Mouse (Mus musculus): Measurements from ENCODE around the gene Slc35a1. TPM values are rescaled to one million over a fixed set of nuclear protein-coding genes. Genes with fewer than 3 reads are reported as not detected.

Gene Slc35a1
- polyA plus RNA-seq, 1 experiment from 2014 or later, result 42.8 TPM

GRCm38 (mm10) chr4:34615303-34615702, 71.9 kb downstream of the Slc35a1 start:
- Histone ChIP-seq H3K4me1 (replicated peaks; ENCODE audit: control insufficient read depth, insufficient read depth, low read length) (peaks cover 11% of the 10 kb centered on the region; the same call in 1 of the 2 replicates), H3K27me3 (replicated peaks; ENCODE audit: control insufficient read depth, insufficient read depth, low read length) (no peaks in the 10 kb centered on the region), H3K9me3 (ENCODE audit: control insufficient read depth, low read length) (no peaks in the 10 kb centered on the region), H3K36me3 (ENCODE audit: control insufficient read depth, insufficient read depth, low read length) (no peaks in the 10 kb centered on the region), H3K27ac (ENCODE audit: low read depth, low read length) (no peak overlapping the region), H3K9ac (ENCODE audit: low read depth, low read length) (peak overlapping the region; percentile 94), H3K4me2 (peak overlapping the region; percentile 84), H3K4me3 (ENCODE audit: low read depth, low read length) (peak overlapping the region; percentile 85)
- peak; percentile 43 for DNase-seq (ENCODE audit: low spot score)
- ATAC-seq (replicated peaks; ENCODE audit: low FRiP score), result peak; percentile 30; the same call in 1 of the 2 replicates
- WGBS, result 3% methylated on average over 13 of the region's 13 CpGs

- peak within 1 kb of the TSS; percentile 94 for H3K9ac ChIP-seq (ENCODE audit: low read depth, low read length)
- H3K9me3 ChIP-seq (ENCODE audit: control insufficient read depth, low read length), result no peaks in the 10 kb centered on the region
- under 1% methylated on average over 42 of the region's 42 CpGs for WGBS
Observed at GRCm38 (mm10) chr4:34614630-34615094, 72.6 kb downstream of the Slc35a1 start, which contains the start of the genes Orc3 and Rars2. Gene Orc3, minus strand, starts transcription at chr4:34614944. Gene Rars2, plus strand, starts transcription at chr4:34614957.

GRCm38 (mm10) chr4:34613571-34614145, 73.6 kb downstream of the Slc35a1 start:
- ATAC-seq (replicated peaks; ENCODE audit: low FRiP score), result no peak
- peaks cover 2% of the 10 kb centered on the region for H3K36me3 ChIP-seq (ENCODE audit: control insufficient read depth, insufficient read depth, low read length)
- H3K27ac ChIP-seq (ENCODE audit: low read depth, low read length), result peak overlapping the region; percentile 70; the same call in 1 of the 2 replicates
- H3K4me1 ChIP-seq (replicated peaks; ENCODE audit: control insufficient read depth, insufficient read depth, low read length), result peaks cover 11% of the 10 kb centered on the region; the same call in 1 of the 2 replicates
- H3K4me3 ChIP-seq (ENCODE audit: low read depth, low read length), result peak overlapping the region; percentile 85
- no peaks in the 10 kb centered on the region for H3K9me3 ChIP-seq (ENCODE audit: control insufficient read depth, low read length)
- peak overlapping the region; percentile 94 for H3K9ac ChIP-seq (ENCODE audit: low read depth, low read length)
- DNase-seq (ENCODE audit: low spot score), result no peak
- H3K27me3 ChIP-seq (replicated peaks; ENCODE audit: control insufficient read depth, insufficient read depth, low read length), result no peaks in the 10 kb centered on the region
- 74% methylated on average over 6 of the region's 6 CpGs for WGBS
- peak overlapping the region; percentile 84 for H3K4me2 ChIP-seq

More at GRCm38 (mm10) chr4:34614630-34615094, 72.6 kb downstream of the Slc35a1 start, which contains the start of the genes Orc3 and Rars2:
- Histone ChIP-seq H3K4me3 (ENCODE audit: low read depth, low read length) (peak within 1 kb of the TSS; percentile 85), H3K27me3 (replicated peaks; ENCODE audit: control insufficient read depth, insufficient read depth, low read length) (no peaks in the 10 kb centered on the region), H3K36me3 (ENCODE audit: control insufficient read depth, insufficient read depth, low read length) (no peaks in the 10 kb centered on the region; the same call in 1 of the 2 replicates), H3K27ac (ENCODE audit: low read depth, low read length) (peak within 1 kb of the TSS; percentile 70), H3K4me1 (replicated peaks; ENCODE audit: control insufficient read depth, insufficient read depth, low read length) (peaks cover 11% of the 10 kb centered on the region; the same call in 1 of the 2 replicates), H3K4me2 (peak within 1 kb of the TSS; percentile 84)
- ATAC-seq (replicated peaks; ENCODE audit: low FRiP score) (peak; percentile 98), DNase-seq (ENCODE audit: low spot score) (peak; percentile 93)

Other genes with a start within 250 kb of the Slc35a1 start
- gene Akirin2, start 136.5 kb downstream of the Slc35a1 start, polyA plus RNA-seq (2014; fragmentation: Nextera tagmentation; extraction: Ambion mirVana), result 44.0 and 44.2 TPM in 2 replicates
- gene Orc3, start 72.5 kb downstream of the Slc35a1 start, polyA plus RNA-seq (2014; fragmentation: Nextera tagmentation; extraction: Ambion mirVana), result 116 and 130 TPM in 2 replicates
- gene Rars2, start 72.5 kb downstream of the Slc35a1 start, polyA plus RNA-seq (2014; fragmentation: Nextera tagmentation; extraction: Ambion mirVana), result 70.9 and 85.1 TPM in 2 replicates
- 0.13 TPM in 1 of 2 replicates, not detected in the other for gene Cfap206, start 42.8 kb upstream of the Slc35a1 start, polyA plus RNA-seq (2014; fragmentation: Nextera tagmentation; extraction: Ambion mirVana)
- not detected in 2 replicates for gene Gm136, start 68.8 kb upstream of the Slc35a1 start, polyA plus RNA-seq (2014; fragmentation: Nextera tagmentation; extraction: Ambion mirVana)
- 42.9 and 45.0 TPM in 2 replicates for gene Smim8, start 91.0 kb upstream of the Slc35a1 start, polyA plus RNA-seq (2014; fragmentation: Nextera tagmentation; extraction: Ambion mirVana)
- 16.2 and 16.8 TPM in 2 replicates for gene Zfp292, start 195.5 kb upstream of the Slc35a1 start, polyA plus RNA-seq (2014; fragmentation: Nextera tagmentation; extraction: Ambion mirVana)
- gene Cga, start 206.3 kb upstream of the Slc35a1 start, polyA plus RNA-seq (2014; fragmentation: Nextera tagmentation; extraction: Ambion mirVana), result 0.29 TPM in 1 of 2 replicates, not detected in the other